Mouse (Mus musculus) layer of hippocampus, postnatal 10 days (tissue): ENCODE measurements at regions not wholly inside any gene's neighbourhood (a gene's known extent, or its start where the extent isn't known, plus 50 kb on each side); places are given as distances from the start of the nearest gene placed in this dataset.

ENCODE experiments used
- DNase-seq, 2 experiments: peaks; one replicate each; pipeline ENCODE4 v3.0.0; 2021; ENCODE audit warnings: low spot score in 2 of 2

DNA sequence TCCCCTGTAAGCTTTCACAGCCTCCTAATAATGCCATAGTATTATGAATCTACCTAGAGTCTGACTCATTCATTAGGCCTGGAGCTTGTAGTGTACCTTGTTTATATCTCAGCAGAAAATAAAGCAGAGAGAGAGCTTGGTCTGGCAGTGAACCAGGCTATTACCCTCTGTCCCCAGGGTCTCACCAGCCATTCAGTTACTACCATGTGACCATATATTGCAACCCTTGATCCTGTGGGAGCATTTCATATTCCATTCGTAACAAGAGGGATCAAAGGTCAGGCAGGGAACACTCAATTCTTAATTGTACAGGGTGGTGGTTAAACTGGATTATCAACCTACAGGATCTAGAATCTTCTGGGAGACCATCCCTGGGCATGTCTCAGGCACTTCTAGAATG is 383.7 kb upstream of the Castor2 start:
- no peak for DNase-seq

DNA sequence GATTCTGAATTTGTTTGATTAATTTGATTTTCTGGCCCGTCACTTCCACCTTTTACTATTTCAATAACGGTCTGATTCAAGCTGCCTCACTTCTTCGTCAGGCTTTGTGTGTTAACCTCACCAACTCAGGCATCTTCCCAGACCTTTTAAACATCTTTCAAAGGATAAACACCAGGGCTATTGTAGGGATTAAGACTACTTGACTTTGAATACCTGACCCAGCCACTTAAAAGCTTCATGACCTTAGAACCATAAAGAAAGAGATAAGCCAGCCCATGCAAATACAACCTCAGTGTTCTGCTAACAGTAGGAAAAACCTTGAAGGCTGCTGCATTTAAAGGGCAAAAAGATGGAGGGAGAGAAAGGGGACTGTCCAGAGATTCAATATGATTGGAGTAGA is 386.9 kb upstream of the Castor2 start:
- DNase-seq, result no peak

DNA sequence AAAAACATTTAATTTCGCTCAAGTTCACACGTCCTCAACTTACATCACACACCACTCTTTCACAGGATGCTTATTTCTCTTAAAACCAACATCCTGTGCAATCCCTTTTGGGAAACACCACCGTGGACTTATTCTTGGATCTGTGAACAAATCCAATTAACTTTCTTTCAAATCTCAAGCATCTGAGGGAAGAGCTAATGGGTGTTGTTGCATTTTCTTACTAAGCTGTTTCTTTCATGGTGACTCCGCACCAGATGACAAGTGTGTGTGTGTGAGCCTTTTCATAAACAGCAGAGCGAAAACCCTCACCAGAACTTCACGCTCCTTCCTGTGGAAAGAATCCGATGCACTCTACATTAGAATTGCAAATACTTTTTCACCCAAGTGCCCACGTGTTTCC is 390.6 kb upstream of the Castor2 start:
- DNase-seq, result no peak

DNA sequence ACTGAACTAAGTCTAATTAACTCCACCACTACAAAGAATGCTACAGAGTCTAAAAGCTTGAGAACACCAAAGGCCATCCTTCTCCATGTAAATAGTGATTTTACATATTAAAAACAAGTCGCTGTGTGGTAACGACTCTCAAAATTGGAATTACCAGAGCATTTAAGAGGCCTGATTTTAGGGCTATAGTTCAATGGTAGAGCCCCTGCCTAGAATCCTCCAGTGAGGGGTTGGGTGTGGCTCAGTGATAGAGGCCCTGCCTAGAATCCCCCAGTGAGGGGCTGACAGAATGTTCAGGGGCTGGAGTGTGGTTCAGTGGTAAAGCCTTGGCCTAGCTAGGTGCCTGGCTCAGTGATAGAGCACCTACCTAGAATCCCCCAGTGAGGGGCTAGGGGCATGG is 413.3 kb upstream of the Castor2 start:
- DNase-seq, result no peak

DNA sequence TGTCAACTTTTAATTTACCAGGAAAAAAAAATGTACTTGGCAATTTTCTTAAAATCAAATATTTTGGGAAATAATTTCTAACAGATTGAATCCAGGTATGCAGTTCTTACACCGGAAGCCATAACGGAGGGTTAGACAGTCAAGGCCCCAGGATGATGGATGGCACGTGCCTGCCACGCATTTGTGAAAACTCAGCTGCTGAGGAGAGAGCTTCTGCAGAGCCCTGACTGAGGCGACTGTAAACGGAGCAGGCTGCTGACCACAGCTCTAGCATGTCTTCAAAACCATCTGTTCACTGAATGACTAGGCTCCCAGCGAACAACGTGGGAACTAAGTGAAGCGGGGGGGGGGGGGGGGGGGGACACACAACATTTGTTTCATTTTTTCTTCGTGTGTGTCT is 416.5 kb upstream of the Castor2 start:
- DNase-seq, result no peak

DNA sequence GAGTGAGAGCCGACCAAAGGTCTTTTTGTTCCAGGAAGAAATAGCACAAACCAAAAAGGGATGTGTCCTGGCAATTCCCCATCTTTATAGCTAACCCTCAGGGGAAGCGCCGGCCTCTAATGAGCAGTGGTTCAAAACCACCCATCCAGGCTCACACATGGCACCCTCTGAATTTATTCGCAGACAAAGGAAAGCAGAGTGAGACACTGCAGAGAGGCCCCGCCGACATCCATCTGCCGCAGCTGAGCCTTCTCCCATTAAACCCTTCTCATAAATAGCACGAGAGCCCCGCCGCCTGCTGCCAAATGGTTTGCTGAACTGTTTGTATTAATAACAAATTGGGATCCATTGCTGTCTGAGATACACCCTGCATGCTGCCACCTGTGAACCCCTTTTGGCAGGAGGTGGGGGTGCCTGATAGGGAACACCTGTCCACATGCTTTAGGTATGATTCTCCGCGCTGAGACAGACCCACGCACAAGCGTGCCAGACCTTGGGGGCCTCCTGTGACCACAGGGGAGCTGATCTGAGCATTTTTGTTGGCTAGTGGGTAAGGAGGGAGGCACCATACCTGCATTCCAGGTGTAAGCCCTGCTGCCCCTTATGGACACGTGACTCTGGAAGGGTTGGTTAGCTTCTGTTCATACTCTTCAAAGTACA is 422.6 kb upstream of the Castor2 start:
- peak; percentile 59 to 71 for DNase-seq

DNA sequence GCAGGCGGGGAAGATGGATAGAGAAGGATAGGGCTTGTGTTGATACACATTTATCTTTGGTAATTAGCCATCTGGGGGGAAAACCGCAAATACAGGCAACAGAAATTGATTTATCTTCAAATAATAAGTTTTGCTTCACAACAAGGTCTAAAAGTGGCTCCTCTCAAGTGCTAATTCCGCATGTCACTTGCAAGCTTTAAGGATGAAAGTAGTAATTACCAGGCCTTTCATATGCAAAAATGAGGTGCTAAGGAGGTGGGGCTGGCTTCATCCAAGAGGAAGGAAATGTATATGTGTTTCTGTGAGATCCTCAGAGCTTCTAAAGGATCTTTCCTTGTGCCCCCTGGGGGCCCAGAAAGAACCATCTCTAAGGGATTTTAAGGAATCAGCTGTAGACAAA is 423.9 kb upstream of the Castor2 start:
- no peak for DNase-seq

DNA sequence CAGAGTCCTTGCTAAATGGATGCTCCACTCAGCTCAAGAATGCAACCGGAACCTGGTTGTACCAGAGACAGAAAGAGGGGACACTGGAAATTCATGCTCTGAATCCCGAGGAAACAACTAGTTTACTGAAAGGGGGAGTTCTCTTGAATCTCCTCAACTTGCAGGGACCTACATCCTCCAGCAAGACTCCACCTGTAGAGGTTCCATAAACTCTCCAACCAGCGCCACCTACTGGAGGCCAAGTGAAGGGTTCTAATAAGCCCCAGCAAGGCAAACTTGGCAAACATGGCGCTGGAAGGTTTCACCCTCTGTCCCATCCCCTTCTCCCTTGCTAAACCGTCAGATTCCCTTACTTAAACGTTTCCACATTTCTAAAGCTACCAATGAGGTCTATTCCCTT is 433.0 kb upstream of the Castor2 start:
- DNase-seq, result peak; percentile 58 to 70

DNA sequence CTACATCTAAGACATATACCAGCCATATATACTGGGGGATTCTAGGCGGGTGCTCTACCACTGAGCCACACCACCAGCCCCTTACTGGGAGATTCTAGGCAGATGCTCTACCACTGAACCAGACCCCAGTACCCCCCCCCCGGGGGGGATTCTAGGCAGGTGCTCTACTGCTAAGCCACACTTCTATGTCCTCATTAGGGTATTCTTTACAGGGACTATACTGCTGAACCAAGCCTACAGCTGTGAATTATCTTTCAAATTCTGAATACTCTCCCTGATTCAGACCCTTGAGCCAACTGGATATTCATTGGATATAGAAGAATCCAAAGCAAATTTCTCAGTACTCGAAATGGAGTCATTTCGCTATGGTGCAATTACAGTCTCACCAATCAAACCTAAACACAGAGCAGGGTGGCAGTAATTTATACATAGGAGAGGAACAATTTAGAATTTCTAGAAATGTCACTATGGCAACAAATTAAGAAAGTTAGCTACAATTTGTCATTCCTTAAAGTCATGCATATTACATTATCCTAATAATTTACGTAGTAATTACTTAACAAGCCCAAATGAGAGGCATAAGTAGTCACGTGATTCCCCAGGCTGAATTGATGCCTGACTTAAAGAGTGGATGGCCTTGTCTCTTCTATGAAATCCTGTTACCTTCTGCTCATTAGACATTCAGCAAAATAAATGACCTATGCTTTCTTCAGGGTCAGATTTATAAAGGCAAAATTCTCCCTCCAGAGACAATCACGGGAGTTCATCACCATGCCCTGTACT is 436.8 kb upstream of the Castor2 start:
- no peak for DNase-seq

DNA sequence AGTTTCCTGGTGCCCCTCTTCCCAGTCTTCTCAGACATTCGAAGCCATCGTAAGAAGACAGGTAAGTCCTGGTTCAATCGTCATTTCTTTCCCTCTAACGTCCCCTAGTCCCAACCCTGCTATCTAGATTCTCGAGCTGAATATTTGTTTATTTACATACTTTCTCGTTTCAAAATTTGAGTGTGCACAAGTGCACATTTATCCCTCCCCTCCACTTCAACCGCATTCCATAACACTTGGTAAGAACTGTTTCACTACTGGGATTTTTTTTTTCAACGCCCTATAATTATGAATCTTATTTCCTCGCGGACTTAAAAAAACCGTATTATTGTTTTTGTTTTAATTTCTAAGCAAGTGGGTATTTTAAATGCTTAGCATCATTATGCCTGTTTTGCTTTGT is 439.2 kb upstream of the Castor2 start:
- DNase-seq, result no peak

DNA sequence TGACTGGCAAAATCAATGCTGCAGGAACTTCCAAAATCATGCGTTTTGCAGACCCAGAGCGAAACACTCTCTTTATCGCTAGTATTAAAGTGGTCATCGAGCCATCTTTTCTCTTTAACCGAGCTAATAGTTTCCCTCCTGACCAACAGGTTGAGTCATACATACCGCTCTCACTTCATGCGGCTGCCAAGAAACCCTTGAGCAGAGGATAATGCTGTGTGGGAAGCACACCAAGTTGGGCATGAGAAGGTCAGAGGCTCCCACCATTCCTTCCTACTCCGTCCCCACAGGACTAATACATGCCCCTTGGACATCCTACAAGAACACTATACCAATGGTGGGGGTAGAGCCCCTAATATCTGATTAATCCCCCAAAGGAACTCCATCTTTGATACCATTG is 442.7 kb upstream of the Castor2 start:
- DNase-seq, result no peak

DNA sequence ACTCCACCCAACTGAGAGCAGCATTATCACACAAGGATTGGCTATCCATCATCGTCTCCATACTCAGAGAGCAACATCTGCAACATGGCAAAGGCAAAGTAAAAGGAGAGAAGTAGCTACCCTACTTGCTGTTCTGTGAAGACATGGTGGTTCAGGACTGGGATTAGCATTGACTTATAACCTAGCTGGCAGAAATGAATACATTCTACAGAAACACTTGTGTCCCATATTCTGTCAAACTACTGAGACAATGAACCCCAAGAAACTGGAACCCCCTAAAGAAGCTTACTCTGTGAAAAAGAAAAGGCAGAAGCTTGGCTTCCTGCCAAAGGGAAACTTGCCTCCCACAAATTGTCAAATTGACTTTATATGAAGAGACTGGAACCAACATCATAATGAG is 446.1 kb upstream of the Castor2 start:
- no peak for DNase-seq

DNA sequence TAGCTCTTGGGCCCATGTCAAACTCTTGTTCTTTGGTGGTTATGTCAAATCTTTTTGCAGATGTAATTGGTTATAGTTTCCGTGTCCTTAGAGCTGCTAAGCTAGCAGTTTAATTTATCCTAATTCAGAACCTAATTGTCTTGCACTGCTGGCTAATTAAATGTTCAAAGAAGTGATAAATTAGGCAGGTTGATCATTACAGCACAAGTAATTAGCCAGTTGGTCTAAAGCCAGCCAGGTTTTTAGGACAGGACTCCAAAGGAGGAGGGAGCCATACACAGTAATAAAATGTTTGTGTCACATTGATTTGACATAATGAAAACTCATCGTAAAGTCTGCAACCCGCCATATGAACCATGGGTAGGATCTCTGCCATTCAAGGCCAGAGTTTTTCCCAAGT is 449.3 kb upstream of the Castor2 start:
- DNase-seq, result no peak

DNA sequence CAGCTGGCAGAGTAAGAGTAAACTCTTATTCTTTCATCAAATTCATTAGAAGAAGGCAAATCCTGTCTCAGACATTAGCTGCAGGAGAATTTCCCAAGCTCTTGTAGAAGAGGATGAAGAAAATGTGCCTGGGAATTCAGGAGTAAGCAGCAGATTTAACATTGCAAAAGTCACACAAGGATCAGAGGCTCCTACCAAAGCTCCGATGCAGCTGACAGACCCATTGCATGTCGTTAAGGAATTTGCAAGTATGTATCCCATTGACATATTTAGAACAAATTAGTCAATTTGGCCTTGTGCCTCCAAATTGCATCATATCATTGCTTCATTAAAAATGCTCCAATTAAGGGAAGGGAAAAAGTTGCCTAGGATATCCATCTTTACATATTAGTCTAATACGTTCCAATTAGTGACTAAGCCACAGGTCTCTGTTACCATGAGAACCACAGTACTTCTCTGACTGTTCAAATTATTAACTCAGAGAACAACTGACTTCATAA is 453.8 kb upstream of the Castor2 start:
- no peak for DNase-seq

DNA sequence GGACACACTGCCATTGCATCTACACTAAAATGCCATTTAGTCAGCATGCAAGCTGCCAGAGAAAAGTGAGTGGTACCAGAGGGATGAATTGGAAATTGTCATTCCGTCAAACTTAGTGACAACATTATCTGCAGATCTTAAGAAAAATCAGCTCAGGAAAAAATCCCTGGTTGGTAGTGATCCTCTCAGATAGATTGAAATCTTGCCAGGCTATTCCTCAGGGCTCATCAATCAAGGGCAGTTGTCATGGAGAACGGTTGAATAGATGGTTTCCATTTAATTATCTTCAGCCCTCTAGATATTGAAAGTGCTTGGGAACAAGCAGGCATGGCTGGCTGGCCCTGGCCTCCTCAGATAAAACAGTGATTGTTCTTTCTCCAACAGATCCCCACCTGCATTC is 456.2 kb upstream of the Castor2 start:
- DNase-seq, result no peak

DNA sequence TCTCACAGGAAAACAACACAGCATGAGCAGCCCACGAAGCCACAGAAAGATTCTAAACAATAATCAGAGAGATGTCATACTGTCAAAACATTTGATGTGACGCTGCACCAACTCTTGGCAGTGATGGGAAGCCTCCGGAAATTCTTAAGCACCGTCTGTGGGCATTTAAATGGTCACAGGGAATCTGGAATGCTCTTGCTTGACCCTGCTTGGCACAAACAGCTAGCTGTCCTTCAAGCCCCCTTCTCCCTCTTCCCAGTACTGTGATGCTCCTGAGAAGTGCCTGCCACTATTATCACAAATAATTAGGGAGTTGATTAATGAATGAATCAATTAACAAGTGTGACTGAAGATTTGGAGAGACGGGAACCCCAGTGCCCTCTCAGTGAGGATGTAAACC is 465.0 kb upstream of the Castor2 start:
- no peak for DNase-seq

DNA sequence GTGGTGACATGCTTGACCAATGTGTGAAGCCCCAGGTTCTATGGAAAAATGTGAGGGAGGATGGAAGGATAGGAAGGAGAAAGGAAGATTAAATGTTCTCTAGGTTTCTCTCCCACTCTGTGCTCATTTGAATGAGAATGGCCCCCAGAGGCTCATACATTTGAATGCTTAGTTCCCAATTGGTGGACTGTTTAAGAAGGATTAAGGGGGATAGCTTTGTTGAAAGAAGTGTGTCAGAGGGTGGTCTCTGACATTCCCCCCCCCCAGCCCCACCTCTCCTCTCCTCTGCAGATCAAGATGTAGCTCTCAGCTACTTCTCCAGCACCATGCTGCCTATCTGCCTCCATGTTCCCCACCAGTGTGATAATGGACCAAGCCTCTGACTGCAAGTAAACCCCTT is 467.7 kb upstream of the Castor2 start:
- no peak for DNase-seq

DNA sequence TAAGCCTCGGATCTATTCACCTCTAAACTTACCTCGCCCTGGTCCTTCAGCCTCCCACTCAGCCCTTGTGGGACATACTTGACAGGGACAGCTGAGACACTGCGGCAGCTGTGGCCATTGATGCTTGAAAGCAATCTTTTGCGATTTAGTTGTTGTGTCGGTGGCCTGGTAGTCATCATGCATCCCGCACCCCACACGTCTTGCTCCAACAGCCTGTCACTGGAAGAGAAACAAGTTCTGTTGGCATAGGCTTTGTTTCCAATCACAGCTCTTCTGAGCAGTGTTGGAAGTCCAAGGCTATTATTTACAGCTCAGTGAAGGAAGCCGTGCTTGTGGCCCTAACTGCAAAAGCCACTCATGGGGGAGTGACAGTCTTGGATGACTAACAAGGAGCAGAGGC is 480.2 kb upstream of the Castor2 start:
- peak in 1 of 2 experiments; percentile 16 for DNase-seq

DNA sequence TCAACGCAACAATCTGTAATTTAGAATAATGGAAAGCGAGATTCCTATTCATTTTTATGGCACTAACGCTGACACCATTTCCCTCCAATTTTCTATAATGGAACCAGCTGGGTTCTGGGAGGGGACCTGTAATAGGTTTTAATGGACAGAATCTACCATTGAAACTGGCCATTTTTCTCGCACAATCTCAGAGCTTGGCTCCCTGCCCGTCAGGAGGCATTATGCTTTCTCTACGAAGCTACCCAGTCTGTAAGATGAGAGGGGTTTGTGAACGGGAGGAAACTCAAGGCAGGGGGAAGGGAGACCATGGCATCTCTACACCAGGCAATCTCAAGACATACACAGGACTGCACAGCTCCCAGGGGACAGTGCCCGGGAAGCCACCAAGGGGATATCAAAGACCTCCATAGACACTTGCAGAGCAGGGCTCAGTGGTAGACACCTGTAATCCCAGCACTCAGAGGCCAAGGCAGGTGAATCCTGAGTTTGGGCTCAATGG is 498.2 kb upstream of the Castor2 start:
- DNase-seq, result no peak

DNA sequence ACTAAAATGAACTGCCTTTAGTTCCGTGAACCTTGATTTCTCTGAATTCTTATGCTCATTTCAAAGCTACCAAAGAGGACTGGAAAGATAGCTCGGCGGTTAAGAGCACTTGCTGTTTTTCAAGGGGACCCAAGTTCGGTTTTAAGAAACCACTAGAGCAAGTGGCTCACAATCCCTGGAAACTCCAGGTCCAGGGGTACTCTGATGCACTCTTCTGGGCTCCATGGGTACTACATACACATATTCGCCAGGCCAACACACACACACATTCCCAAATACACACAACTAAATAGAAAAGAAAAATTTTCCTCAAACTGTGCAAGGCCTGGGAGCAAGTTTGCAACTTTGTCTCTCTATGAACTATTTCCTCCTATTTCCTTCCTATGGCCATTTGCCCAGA is 498.9 kb upstream of the Castor2 start:
- peak; percentile 11 to 20 for DNase-seq

DNA sequence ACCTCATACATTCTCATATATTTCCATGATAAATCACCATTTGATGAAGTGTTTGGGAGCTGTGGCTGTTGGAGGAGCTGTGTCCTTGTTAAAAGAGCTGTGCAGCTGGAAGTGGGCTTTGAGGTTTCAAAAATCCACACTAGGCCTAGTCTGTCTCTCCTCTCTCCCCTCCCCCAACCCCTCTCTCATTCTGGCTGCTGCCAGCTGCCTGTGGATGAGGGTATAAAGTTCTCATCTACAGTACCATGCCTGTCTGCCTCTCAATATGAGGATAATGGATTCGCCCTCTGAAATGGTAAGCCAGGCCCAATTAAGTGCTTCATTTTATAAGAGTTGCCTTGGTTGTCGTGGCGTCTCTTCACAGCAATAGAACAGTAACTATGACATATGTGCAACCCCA is 501.4 kb upstream of the Castor2 start:
- DNase-seq, result no peak

DNA sequence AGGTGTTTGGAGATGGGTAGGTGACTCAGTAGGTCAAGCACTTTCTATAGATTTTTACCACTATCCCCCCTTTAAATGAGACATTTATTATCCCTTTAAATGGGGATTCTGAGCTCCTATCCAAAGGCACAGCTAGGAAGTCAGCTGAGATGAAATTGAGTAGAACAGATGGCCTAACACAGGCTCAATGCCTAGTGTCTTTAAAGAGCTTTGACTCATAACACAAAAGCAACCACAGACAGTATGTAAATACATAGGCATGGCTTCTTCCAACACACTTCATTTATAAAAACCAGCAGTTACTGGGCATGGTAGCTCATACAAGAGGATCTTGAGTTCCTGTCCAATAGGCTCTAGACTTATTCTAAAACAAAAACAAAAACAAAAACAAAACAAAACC is 513.0 kb upstream of the Castor2 start:
- DNase-seq, result no peak

DNA sequence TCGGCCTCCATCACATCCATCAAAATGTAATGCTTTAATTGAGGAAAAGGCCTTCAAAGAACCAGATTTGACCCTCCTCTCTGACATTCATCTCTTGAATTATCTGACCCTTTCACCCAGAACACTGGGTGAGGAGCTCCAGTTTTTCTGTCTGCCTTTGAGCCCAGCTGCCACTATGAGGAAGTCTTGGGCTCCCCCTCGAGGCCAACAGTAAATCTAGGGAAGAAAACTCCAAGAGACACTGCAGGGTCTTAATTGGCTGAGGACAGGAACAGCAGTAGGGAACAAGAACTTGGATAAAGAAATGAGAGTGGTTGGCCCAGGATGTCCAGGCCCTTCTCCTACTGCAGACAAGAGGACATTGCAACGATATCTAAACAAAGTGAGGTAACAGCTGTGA is 514.3 kb upstream of the Castor2 start:
- DNase-seq, result peak; percentile 69 to 77
